Mouse (Mus musculus): Measurements from ENCODE around the gene Zfhx2. TPM values are rescaled to one million over a fixed set of nuclear protein-coding genes. Genes with fewer than 3 reads are reported as not detected.
"Not testable (repeated sequence)": the region's sequence is repeated elsewhere in the genome, so short reads cannot be mapped to it uniquely, and the experiment has no call there.

The Zfhx2 gene
- total RNA-seq, 1 experiment from 2014 or later: 2.4 TPM

DNA sequence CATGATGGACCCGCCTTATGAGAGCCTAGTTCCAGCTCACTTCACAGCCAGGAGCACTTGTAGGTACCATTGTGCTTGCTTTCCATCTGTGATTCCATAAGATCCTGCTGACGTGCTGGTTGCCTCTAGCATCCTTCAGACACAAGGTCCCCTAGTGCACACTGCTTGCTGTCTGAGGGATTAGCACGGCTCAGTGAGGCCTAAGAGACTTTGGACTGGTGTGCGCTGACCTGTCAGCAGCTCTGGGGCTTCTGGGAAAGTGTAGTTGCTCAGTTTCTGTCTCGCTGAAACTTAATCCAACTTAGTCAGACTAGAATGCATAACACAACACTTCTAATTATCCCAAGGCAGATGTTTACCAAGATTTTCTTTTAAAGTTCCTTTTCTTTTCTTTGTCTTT lies 32.2 kb downstream of the Zfhx2 start:
- no peak for ATAC-seq (replicated peaks; ENCODE audit: insufficient number of reproducible peaks, low FRiP score, low TSS enrichment, poor library complexity, severe bottlenecking)

DNA sequence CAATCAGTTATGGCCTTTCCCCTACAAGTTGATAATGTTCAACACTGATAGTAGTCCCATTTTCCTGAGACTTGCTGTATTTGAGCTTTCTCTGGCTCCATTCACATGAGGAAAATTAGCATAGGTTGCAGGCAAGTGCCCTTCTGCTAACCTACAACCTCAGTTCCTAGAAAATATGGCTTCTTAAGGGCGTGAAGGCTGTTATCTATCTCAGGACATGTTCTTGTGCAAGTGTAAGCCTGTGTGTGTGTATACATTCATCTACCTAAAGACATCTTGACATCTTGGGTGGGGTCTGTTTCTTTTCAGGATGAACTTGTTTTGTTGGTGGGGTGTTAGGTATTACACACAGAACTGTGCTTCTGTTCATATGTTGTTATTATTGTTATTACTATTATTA lies 33.1 kb downstream of the Zfhx2 start:
- no peak for ATAC-seq (replicated peaks; ENCODE audit: insufficient number of reproducible peaks, low FRiP score, low TSS enrichment, poor library complexity, severe bottlenecking)

DNA sequence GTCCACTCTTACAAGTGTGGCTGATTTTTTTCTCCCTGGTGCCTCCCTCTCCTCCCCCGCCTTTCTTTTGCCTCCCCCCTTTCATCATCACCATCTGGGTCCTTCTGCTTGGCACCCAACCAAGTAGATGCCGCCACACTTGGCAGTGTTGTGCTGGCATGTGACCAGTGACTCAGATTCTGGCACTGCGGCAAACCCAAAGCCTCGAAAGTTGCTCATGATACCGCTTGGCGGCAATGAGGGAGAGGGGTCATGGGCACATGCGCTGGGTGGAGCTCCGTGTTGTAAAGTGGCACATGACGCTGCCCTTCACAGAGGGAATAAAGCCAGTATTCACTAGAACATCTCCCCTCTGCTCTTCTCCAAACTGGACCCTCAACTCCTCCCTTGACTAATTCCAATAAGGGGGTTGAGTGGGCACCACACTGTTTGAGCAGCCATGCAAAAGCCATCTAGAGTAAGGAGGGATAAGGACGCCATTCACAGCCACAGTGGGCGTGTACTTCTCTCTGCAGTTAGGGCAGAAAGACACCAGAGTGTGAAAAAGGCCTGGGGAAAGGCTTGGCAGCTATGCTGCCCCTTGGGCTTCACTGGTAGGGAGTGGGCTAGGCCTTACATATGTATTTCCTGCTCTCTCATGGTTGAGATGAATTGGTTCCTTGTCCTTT lies 36.8 kb downstream of the Zfhx2 start:
- ATAC-seq (replicated peaks; ENCODE audit: insufficient number of reproducible peaks, low FRiP score, low TSS enrichment, poor library complexity, severe bottlenecking): peak; percentile 60

DNA sequence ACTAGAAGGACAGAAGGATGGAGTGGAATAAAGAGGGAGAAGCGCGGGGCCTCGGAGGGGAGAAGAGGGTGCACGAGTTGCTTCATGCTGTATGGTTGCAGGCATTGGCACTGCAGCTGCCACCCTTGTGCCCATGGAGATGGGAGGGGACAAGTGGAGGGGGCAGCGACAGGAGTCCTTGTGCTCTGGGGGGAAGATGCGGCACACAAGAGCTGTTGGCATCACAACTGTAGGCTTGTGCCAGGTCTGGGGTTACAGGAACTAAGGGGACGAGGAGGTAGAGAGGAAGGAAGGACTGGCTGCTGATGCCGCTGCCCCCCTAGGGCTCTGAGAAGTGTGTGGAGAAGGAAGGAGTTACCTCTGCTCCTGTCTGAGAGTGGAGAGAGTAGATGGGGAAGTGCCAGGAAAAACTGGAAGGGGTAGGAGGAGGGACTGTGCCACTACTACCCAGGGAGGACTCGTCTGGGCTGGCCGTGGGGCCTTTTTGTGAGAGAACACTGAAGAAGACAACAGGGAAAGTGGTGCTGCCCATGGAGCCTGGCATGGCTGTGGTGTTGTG lies 37.9 kb downstream of the Zfhx2 start:
- no peak for ATAC-seq (replicated peaks; ENCODE audit: insufficient number of reproducible peaks, low FRiP score, low TSS enrichment, poor library complexity, severe bottlenecking)

DNA sequence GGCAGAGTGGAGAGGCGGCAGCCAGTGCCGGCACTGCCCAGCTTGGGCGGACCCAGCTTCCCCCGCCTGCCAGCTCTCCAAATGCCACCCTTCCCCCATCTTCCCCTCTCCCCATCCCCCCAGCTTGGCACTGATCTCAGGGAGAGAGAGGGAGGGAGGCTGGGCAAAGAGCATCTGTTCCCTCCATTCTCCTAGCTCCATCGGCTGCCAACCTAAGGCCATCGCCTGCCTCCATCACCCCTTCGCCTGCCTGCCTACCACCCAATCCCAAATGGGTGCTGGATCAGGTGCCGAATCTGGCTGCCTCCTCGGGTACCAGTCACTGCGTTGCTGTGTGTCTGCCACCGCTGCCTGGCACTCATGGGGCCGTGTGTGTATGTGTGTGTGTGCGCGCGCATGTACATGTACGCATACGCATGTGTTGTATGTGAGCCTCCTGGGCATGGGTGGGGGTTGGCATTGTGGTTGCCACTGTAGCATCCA lies 38.4 kb downstream of the Zfhx2 start:
- 0 out of 2 replicates have a peak, but pooled peaks have one; percentile 25 for ATAC-seq (replicated peaks; ENCODE audit: insufficient number of reproducible peaks, low FRiP score, low TSS enrichment, poor library complexity, severe bottlenecking)

DNA sequence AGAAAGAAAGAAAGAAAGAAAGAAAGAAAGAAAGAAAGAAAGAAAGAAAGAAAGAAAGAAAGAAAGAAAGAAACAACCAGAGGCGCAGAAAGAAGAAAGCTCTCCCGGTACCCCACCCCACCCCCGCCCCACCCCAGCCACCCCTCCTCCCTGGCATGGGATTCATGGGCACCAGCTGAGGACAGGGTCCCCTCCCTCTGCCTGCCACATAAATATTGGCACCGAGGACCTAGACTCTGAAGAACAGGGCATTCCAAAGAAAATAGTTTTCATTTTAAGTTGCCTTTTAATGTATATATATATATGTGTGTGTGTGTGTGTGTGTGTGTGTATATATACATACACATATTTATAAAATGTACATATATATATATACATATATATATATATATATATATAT lies 39.1 kb downstream of the Zfhx2 start:
- no peak for ATAC-seq (replicated peaks; ENCODE audit: insufficient number of reproducible peaks, low FRiP score, low TSS enrichment, poor library complexity, severe bottlenecking)

DNA sequence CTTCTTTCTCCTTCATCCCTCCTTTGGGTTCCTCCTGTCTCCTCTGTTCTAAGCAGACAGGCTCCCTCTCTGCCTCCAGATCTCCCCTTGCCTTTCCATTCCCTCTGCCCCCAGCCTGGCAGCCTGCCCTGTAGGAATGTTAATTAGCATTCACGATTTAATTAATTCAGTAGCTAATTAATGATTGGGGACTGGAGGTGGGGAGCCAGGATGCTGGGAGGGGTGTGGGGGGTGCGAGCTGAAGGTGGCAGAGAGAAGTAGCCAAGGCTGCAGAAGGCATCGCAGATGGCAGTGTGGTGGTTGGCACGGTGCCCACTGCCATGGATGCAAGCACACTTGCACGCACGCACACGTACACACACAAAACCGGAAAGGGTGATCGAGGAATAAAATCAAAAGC lies 39.6 kb downstream of the Zfhx2 start:
- no peak for ATAC-seq (replicated peaks; ENCODE audit: insufficient number of reproducible peaks, low FRiP score, low TSS enrichment, poor library complexity, severe bottlenecking)

DNA sequence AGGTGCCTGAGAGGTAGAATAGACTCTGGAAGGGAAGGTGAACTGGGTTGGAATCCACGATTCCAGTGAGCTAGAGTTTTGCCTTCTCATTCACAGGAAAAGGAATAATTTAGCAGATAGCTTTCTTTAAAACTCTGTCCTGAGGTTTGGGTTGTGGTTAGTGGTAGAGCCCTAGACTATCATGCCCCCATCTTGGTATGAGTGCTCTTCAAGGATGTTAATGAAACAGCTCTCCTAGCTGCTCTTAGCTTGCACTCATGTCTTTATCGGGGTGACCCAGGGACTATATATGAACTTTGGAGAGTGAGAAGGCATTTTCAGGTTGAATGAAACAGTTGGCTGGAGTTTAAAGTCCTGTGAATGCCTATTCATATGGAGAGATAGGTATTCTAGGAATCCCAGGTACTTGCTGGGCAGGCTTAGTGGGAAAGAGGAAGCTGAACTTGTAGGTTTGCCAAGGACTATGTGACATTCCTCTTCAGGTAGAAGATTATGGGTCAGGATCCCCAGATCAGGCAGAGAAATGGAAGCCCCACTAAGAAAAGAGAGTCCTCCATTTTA lies 44.1 kb downstream of the Zfhx2 start:
- no peak for ATAC-seq (replicated peaks; ENCODE audit: insufficient number of reproducible peaks, low FRiP score, low TSS enrichment, poor library complexity, severe bottlenecking)

DNA sequence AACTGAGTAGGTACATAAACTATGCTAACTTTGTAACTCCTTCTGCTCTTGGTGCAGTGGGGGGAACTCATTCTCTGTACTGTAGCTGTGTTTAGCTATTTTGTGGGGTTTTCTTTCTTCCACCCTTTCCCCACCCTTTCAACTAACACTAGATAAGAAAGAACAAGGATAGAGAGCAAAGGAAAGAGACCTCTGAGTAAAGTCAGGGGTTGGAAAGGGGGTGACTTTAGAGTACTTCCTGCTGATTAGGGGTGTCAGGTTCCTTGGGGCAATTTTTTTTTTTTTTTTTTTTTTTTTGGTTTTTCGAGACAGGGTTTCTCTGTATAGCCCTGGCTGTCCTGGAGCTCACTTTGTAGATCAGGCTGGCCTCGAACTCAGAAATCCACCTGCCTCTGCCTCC lies 48.4 kb downstream of the Zfhx2 start:
- ATAC-seq (replicated peaks; ENCODE audit: insufficient number of reproducible peaks, low FRiP score, low TSS enrichment, poor library complexity, severe bottlenecking): not testable (repeated sequence)

DNA sequence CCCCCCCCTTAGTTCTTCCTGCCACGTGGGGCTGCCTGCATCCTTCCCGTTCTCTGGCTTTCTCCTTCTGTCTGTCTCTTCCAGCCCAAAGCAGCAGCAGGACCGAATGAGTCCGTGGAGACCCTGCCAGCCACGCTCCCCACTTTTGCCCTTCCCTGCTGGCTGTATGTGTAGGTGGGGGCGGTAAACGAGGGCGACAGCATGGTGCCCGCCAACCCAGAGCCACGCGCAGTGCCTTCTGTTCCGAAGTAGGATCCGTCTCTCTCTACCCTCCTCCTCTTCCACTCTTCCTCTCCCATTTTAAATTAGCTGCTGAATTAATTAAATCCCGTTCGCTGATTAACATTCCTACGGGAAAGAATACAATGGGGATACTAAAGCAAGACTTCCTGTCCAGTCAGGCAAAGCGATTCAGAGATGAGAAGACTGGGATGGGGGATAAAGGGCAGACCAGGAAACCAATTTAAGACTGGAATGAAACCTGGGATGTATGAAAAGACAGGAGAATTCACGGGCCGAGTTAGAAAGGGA lies 59.4 kb downstream of the Zfhx2 start:
- ATAC-seq (replicated peaks; ENCODE audit: insufficient number of reproducible peaks, low FRiP score, low TSS enrichment, poor library complexity, severe bottlenecking): no peak

DNA sequence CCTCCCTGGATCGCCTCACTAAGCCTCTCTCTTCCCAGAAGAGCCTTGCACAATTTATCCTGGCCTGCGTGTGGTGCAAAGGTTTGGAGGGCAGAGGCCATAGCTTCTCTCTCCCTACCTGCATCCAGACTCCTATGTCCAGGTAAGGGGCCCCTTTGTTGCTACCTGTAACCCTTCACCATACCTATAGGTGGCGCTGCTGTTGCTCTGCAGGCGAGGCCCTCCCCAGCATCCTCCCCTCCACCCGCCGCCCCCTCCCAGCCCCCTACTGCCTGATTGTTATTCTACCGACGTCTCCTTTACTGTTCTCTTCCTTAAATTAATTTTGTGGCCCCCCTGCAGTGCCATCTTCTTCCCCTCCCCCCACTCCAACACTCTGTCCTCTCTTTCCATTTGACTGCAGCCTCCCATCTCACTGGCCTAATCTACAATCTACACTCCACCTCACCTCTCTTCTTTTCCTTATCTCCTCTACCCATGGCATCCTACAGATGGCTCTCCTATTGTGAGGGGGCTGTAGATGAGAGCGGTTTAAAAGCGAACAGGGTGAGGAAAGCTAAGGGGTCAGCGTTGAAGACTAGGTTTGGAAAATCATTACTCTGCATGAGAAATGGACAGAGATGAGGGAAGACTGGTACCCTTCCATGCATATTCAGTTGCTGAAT lies 63.0 kb downstream of the Zfhx2 start:
- ATAC-seq (replicated peaks; ENCODE audit: insufficient number of reproducible peaks, low FRiP score, low TSS enrichment, poor library complexity, severe bottlenecking): no peak

DNA sequence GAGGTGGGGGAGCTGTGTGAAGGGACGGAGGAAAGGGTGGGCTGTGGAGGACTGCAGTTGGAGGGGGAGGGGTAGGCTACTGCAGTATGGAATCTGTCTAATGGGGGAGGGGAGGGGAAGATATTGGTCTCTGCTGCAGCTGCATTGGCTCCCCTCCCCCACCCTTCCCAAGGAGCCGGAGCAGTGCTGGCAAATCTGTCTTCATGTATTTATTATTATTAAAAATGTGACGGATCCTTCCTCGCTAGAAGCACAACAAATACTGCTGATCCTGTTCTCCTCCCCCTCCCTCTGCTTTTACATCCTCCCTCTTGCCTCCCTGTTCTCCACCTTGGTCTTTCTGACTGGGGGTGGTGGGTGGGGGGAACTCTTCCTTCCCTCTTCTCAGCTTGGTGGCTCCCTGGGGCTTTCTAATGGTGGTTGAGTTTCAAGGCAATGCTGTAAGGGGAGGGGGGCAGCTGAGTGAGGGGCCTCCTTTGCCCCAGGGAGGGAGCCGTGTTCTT lies 63.7 kb downstream of the Zfhx2 start:
- ATAC-seq (replicated peaks; ENCODE audit: insufficient number of reproducible peaks, low FRiP score, low TSS enrichment, poor library complexity, severe bottlenecking): no peak

DNA sequence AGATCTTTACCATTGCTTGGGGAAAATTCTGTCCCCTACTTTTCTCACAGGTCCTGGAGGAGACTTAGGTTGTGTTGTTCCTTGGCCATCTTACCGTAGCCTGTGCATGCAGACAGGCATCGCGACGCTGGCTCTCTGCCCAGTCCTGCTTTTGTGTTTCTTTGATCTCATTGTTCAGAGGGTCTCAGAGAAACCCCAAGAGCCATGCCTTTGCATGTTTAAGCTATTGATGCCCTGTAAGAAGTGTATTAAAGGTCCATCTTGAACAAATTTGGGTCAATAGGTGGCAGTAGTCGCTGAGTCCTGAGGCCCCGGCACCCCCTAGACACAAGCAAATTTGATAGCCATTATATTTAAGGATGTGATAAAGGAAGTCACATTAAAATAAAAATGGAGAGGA lies 64.5 kb downstream of the Zfhx2 start:
- no peak for ATAC-seq (replicated peaks; ENCODE audit: insufficient number of reproducible peaks, low FRiP score, low TSS enrichment, poor library complexity, severe bottlenecking)

DNA sequence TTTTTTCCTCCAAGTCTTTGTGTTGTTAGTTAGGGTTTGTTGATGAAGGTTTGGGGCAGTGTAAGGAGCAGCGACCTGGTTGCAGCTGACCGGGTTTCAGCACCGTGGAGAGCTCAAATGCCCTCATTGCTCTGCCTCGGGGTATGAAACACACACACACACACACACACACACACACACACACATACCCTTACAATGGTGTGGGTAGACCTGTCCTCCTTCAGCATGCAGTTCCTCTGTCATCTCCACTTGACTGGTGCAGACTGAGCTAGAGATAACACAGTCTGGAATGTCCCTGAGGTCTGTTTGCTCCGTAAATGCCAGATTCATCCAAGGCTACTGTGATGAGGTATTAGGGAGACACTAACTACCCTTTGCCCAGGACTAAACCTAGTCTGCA lies 64.9 kb downstream of the Zfhx2 start:
- ATAC-seq (replicated peaks; ENCODE audit: insufficient number of reproducible peaks, low FRiP score, low TSS enrichment, poor library complexity, severe bottlenecking): no peak

DNA sequence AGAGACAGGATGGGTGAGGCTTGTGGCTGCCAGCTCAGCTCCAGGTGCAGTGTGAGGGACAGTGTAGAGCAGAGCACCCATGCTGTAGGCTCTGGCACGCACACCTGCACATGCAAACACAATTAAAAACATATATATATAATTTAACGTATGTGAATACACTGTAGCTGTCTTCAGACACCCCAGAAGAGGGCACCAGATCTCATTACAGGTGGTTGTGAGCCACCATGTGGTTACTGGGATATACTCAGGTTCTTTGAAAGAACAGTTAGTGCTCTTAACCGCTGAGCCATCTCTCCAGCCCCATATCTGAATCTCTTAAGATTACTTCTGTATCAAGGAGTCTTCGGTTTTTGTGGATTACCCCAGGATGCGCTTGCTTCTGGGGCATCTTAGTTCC lies 66.6 kb downstream of the Zfhx2 start:
- no peak for ATAC-seq (replicated peaks; ENCODE audit: insufficient number of reproducible peaks, low FRiP score, low TSS enrichment, poor library complexity, severe bottlenecking)

DNA sequence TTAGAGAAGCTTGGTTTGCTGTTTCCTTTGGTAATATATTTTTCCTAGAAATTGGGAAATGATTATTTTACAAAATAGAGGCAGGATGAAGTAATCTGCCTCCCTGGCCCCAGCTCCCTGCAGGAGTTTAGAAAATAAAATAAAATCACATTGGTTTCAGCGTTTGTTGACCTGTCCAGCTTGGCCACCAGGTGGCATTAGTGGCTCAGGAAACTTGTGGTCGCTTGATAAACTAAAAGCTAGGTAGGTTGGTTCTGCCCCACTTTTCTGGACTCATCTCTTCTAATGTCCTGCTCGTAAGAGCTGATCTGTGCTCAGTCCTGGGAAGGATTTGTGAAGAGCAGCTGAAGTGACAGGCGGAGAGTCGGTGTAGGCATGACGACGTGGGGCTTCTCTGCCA lies 67.9 kb downstream of the Zfhx2 start:
- no peak for ATAC-seq (replicated peaks; ENCODE audit: insufficient number of reproducible peaks, low FRiP score, low TSS enrichment, poor library complexity, severe bottlenecking)

DNA sequence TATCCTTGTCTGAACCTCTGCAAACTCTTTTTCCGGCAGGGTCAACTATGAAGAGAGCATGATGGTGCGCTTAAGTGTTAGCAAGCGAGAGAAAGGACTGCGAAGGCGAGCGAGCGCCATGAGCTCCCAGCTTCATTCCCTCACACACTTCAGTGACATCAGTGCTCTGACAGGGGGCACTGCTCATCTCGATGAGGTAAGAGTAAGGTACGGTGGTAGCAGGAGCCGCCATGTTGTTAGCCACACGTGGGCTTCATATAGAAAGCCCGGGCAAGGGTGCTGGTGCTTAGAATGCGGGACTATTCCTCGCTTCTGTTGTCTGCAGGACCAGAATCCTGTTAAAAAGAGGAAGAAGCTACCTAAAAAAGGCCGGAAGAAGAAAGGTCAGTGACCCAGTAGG lies 69.1 kb downstream of the Zfhx2 start:
- ATAC-seq (replicated peaks; ENCODE audit: insufficient number of reproducible peaks, low FRiP score, low TSS enrichment, poor library complexity, severe bottlenecking): no peak

DNA sequence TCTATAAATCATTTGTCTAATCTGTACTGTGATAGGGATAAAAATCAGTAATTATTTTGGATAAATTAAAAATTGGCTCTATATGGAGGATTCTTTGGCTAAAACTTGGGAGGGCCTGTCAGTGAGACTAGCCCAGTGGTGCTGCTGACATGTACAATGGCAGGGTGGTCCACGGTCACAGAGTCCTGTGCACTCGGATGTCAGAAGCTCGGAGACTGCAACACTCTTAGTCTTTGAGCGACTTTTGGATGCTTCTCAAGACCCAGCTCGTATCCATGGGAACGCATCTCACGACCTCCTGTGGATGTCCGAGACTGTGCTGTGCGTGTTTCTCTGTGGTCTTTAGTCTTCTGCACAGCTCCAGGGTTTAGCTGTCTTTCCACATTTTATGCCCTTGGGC lies 71.7 kb downstream of the Zfhx2 start:
- no peak for ATAC-seq (replicated peaks; ENCODE audit: insufficient number of reproducible peaks, low FRiP score, low TSS enrichment, poor library complexity, severe bottlenecking)

DNA sequence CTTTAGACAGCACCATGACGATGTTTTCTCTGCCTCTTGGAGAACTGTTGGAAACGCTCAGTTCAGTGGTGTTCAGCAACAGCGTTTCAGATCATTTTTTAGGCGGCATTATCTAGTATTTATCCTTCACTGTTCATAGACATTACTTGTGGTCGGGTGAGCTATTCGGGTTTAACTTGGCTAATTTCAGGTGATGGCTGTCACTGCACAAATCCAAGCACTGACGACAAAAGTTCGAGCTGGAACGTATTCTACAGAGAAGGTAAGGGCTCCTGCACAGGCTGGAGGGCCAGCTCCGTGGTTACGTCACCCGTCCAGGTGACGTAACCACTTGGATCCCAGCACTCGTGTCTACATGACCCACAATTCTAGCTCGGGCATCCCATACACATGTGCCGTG lies 75.2 kb downstream of the Zfhx2 start:
- ATAC-seq (replicated peaks; ENCODE audit: insufficient number of reproducible peaks, low FRiP score, low TSS enrichment, poor library complexity, severe bottlenecking): no peak

DNA sequence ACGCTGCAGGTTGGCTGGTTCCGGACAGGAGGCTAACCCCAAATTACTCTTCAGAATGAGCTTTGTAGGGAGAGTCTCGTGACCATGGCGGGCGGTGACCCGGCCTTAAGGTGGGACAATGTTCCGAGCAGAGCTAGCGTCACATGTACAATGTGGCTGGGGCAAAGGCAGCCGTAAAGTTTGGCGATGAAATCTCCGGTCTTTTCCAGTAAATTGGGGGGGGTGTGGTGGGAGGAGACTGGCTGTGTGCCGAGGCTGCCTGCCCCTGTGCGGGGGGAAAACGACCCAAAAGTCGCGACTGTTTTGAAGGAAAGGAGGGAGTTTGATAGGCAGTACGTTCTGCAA lies 76.4 kb downstream of the Zfhx2 start:
- ATAC-seq (replicated peaks; ENCODE audit: insufficient number of reproducible peaks, low FRiP score, low TSS enrichment, poor library complexity, severe bottlenecking): peak; percentile 8

All from monocyte, adult 5-6 weeks (primary cell).